Mouse (Mus musculus) stomach, postnatal 0 days (tissue): Measurements from ENCODE around the gene Slc27a2. TPM values are rescaled to one million over a fixed set of nuclear protein-coding genes. Genes with fewer than 3 reads are reported as not detected.
A peak's percentile ranks its signal among the peaks of the same experiment; 100 is the strongest.
"Not testable (repeated sequence)": the region's sequence is repeated elsewhere in the genome, so short reads cannot be mapped to it uniquely, and the experiment has no call there.

Source experiments
- ATAC-seq: fragments of 200-750 bp; cut with Nextera tagmentation; 2 replicates; pipeline ENCODE4 v1.8.0; 2017; ENCODE audit not compliant: low FRiP score, low TSS enrichment
- DNase-seq: peaks from one replicate; pipeline ENCODE4 v3.0.0-alpha.2; 2016; ENCODE audit warnings: low spot score
- H3K27ac ChIP-seq: fragments of 300-500 bp; sonication (generic); replicated peaks from 2 replicates; pipeline ENCODE4 v1.5.1; 2014; ENCODE audit warnings: mild to moderate bottlenecking, control low read depth
- H3K27me3 ChIP-seq: fragments of 300-500 bp; sonication (generic); 2 replicates; pipeline ENCODE4 v1.6.1; 2014; ENCODE audit warnings: low read length; ENCODE audit not compliant: control insufficient read depth, insufficient read depth
- H3K36me3 ChIP-seq: fragments of 300-500 bp; sonication (generic); 2 replicates; pipeline ENCODE4 v1.6.1; 2014; ENCODE audit warnings: low read length, mixed read lengths; ENCODE audit not compliant: control insufficient read depth, insufficient read depth
- H3K4me1 ChIP-seq: fragments of 300-500 bp; sonication (generic); replicated peaks from 2 replicates; pipeline ENCODE4 v1.6.1; 2014; ENCODE audit warnings: antibody characterized with exemption; ENCODE audit not compliant: control insufficient read depth, insufficient read depth
- H3K4me2 ChIP-seq: fragments of 300-500 bp; sonication (generic); replicated peaks from 2 replicates; pipeline ENCODE4 v1.6.1; 2014; ENCODE audit warnings: low read depth, mild to moderate bottlenecking, control low read depth, moderate library complexity
- H3K4me3 ChIP-seq: fragments of 300-500 bp; sonication (generic); 2 replicates; pipeline ENCODE4 v1.5.1; 2014; ENCODE audit warnings: low read depth, low read length, control low read depth
- H3K9ac ChIP-seq: fragments of 300-500 bp; sonication (generic); 2 replicates; pipeline ENCODE4 v1.6.1; 2014; ENCODE audit warnings: mild to moderate bottlenecking, low read length, control low read depth, mixed read lengths
- H3K9me3 ChIP-seq: fragments of 300-500 bp; sonication (generic); 2 replicates; pipeline ENCODE4 v1.6.1; 2016; ENCODE audit warnings: low read length; ENCODE audit not compliant: control insufficient read depth
- CTCF ChIP-seq: IDR thresholded peaks from 2 replicates; pipeline ENCODE4 v1.5.1; 2016; ENCODE audit warnings: antibody characterized with exemption, low read depth, mild to moderate bottlenecking, moderate library complexity
- EP300 ChIP-seq: optimal IDR thresholded peaks from 2 replicates; pipeline ENCODE3; 2016; ENCODE audit warnings: antibody characterized with exemption
- WGBS: fragments of 180-500 bp; shearing (Covaris S2); extraction: QIAGEN DNeasy Blood & Tissue Kit; methylation state at CpG from one replicate; pipeline ENCODE4 v1.1.7; 2014; 5-methylcytosine and 5-hydroxymethylcytosine counted together
- polyA plus RNA-seq: library from polyadenylated mRNA; unstranded; fragments of >200 nt; fragmentation: Nextera tagmentation; extraction: Ambion mirVana; gene quantifications from 2 replicates; pipeline ENCODE4 v1.2.1, GENCODE M21; 2015

Gene Slc27a2
- polyA plus RNA-seq, 1 experiment from 2014 or later, result 1.1 TPM

DNA sequence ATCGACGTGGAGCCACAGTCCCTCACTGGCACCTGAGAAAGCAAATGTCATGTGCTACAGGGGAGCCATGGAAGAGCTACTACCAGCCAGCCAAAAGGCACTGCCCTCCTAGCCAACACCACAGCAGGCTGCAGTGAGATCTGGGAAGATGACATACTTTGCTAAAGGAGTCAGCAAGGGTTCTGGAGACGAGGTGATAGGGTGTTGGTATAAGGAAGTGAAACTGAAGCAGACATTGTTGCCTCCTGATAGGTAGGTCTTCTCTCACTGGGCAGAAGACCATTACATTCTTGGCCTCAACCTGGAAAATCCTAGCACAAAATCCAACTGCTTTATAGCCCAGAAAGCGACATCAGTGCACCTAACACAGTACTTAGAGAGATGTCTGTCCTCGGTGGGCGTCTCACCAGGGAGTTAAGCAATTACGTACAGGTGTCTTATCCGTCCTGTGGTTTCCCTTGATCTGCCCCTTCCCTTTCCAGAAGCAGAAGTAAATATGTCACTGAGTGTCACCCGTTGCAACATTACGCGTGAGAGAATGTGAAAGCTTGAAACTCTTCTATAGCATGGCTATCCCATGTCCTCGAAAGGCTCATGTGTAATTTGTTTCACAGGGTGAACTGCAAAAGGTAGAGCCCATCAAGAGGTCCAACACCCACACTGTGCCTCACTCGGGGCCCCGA is 49.9 kb downstream of the Slc27a2 start:
- TF ChIP-seq EP300 (no peak), CTCF (no peak)
- Histone ChIP-seq H3K36me3 (no peaks in the 10 kb centered on the region), H3K27me3 (no peaks in the 10 kb centered on the region), H3K4me2 (no peak overlapping the region), H3K27ac (no peak overlapping the region), H3K4me3 (no peak overlapping the region), H3K9me3 (no peaks in the 10 kb centered on the region), H3K9ac (no peak overlapping the region), H3K4me1 (no peaks in the 10 kb centered on the region)
- 81% methylated on average over 14 of the region's 14 CpGs for WGBS
- ATAC-seq (no peak), DNase-seq (no peak)

DNA sequence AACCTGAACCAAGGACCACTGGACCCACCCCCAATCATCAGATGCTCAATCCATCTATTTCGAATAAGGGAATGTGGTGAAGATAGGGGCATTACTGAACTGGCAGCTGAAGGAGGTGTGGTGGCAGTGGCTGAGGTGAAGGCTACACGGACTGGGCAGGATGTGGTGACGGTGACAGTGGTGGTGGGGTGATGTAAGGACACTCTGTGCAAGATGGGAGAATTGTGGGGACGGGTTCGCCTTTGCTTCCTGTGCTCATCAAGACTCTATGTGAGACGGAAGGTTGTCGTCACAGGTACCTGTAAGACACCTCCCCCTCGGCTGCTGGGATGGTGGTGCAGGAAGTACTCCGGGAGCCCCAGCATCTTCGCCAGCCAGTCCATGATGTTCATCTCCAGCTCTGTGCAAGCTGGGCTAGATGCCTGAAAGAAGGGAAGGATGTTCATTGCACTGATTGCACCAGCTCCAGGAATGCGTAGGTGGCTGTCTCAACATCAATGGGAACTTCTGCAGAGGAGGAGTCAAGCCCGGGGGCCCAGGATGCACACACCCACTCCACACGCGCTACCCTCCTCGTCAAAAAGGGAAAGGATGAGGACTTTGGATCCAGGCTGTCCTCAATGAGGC is 54.0 kb downstream of the Slc27a2 start:
- TF ChIP-seq CTCF, result no peak
- no peak for TF ChIP-seq EP300
- DNase-seq (no peak), ATAC-seq (no peak)
- Histone ChIP-seq H3K36me3 (no peaks in the 10 kb centered on the region), H3K9ac (no peak overlapping the region), H3K27ac (no peak overlapping the region), H3K4me3 (no peak overlapping the region), H3K9me3 (no peaks in the 10 kb centered on the region), H3K4me1 (no peaks in the 10 kb centered on the region), H3K4me2 (no peak overlapping the region), H3K27me3 (no peaks in the 10 kb centered on the region)
- 81% methylated on average over 15 of the region's 15 CpGs for WGBS

DNA sequence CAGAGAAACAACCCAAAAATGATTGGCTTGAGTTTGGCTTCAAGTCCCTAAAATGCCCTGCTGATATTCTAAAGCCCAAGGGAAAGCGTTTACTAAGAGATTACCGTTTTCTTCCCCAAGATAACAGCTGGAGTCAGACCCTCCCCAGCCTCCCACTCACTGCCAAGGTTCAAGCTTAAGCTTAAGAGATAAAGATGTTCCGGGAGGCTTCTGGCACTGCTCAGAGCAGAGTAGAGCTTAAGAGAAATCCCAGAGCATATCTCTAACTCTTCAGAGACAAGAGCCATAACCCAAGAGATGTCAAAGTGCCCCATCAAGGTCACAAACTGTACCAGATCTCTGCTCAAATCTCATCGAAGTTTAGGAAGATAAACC is 54.5 kb downstream of the Slc27a2 start:
- WGBS, result 45% methylated on average over 4 of the region's 4 CpGs

DNA sequence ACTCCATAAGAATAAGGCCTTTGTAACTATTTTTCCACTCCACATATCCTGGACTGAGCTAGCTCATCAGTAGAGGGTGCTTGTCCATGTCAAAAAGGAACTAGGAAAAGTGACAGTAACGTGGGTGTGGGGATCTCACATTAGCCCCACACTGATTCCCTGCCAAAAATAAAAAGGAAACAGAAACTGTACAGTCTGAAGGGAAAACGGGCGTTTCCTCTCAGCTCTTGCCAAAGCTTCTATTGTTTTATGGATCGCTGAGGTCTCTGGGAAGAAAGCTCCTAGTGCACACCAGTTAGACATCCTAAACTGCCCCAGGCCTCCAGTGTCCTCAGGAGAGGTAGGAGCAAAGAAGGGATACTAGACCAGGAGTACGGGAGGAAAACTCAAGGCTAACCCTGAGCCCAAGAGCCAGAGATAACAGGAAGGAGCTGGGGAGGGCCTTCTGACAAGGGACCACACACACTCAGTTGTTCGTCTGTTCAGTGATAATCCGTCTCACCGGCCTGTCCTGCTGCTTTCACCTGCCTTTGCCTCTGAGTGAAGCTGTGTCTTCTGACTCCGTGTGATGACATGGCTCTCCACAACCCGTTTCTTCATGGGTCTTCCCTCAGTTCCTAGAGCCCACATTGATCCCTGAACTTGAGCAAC is 55.5 kb downstream of the Slc27a2 start:
- TF ChIP-seq EP300, result no peak
- TF ChIP-seq CTCF, result no peak
- no peak overlapping the region for H3K9ac ChIP-seq
- H3K4me1 ChIP-seq, result no peaks in the 10 kb centered on the region
- H3K27ac ChIP-seq, result 0 out of 2 replicates have a peak overlapping the region, but pooled peaks have one; percentile 14
- H3K9me3 ChIP-seq, result no peaks in the 10 kb centered on the region
- H3K4me3 ChIP-seq, result no peak overlapping the region
- DNase-seq (no peak), ATAC-seq (no peak)
- H3K27me3 ChIP-seq, result no peaks in the 10 kb centered on the region
- no peak overlapping the region for H3K4me2 ChIP-seq
- WGBS, result 49% methylated on average over 10 of the region's 10 CpGs
- no peaks in the 10 kb centered on the region for H3K36me3 ChIP-seq

More for the DNA sequence above, 54.5 kb downstream of the Slc27a2 start:
- no peak overlapping the region for H3K27ac ChIP-seq
- H3K36me3 ChIP-seq, result no peaks in the 10 kb centered on the region
- DNase-seq (no peak), ATAC-seq (no peak)
- TF ChIP-seq EP300 (no peak), CTCF (no peak)
- no peak overlapping the region for H3K4me3 ChIP-seq
- no peaks in the 10 kb centered on the region for H3K9me3 ChIP-seq
- no peak overlapping the region for H3K4me2 ChIP-seq
- H3K4me1 ChIP-seq, result no peaks in the 10 kb centered on the region
- H3K27me3 ChIP-seq, result no peaks in the 10 kb centered on the region
- no peak overlapping the region for H3K9ac ChIP-seq

DNA sequence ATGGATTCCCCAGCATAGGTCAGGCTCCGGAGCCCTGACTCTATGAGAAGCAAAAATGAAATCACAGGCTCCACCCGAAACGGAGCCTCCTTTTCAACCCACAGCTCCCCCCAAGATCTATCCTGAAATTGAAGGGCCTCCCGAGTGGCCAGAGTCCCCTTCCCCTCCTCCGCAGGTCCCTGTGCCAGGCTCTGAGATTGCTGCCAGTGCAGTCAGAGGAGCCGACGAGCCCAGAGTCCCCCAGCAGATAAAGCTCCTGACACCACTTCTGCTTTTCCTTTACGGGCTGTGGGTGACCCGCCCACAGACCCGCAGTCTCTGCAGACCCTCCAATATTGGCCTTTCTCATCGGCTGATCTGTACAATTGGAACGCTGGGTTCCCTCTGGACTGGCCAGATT is 57.4 kb downstream of the Slc27a2 start:
- ATAC-seq, H3K36me3 ChIP-seq, H3K9me3 ChIP-seq, DNase-seq, H3K4me1 ChIP-seq, H3K4me3 ChIP-seq, H3K4me2 ChIP-seq, H3K27me3 ChIP-seq, H3K27ac ChIP-seq, H3K9ac ChIP-seq: not testable (repeated sequence)
- WGBS, result 64% methylated on average over 12 of the region's 12 CpGs

DNA sequence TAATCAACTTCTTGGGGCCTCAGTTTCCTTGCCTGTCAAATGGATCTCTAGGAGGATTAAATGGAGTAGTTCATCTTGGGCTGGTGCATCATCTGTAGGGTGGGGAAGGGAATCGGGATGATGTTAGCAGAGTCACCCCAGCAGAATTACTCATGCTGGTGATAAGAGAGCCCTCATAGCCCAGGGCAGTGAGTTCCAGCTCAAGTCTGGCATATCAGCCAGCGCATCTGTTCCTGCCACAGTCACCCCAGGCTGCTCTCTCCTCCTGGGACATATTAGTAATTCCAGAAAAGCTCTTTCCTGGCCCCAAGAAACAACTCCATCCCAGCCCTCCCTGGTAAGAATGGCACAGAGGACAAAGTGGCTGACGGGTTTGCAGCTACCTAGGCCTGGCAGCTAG is 63.1 kb downstream of the Slc27a2 start:
- Histone ChIP-seq H3K9ac (no peak overlapping the region), H3K4me3 (no peak overlapping the region), H3K4me2 (no peak overlapping the region), H3K9me3 (no peaks in the 10 kb centered on the region), H3K27ac (no peak overlapping the region), H3K36me3 (no peaks in the 10 kb centered on the region), H3K27me3 (no peaks in the 10 kb centered on the region), H3K4me1 (no peaks in the 10 kb centered on the region)
- TF ChIP-seq EP300 (no peak), CTCF (no peak)
- DNase-seq (no peak), ATAC-seq (no peak)
- WGBS, result 94% methylated on average over 3 of the region's 3 CpGs
